Comparison of ENCODE assay signal across 13 mouse cellular contexts in the genomic region with DNA sequence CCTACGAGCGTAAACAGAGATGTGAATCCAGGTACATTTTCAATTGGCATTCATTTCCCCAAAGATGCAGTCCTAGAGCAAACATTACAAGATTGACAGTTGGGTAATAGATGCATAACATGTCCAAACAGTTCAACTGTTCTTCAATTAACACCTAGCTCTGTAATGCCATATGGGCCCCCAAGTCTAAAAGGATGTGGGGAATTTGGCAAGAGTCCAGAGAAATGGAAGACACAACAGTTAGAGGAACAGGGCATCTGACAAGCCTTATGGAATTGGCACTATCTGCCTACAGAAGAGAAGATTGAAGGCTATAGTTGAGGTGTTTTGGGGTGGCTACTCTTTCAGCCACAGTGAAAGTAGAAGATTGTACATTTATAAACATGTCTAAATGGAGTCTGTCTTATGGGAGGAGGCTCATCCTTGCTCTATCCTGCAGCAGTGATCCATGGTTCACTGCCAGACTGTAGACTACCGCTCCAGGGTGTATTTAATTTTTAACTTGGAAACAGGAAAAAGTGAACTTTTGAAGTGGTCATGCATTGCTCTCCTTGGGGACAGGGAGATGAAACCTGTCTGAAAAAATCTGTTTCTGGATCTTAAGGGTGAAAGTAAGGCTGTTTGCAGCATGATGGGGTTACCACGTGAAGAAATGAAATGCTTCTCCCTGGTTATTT.
"Had no signal": no experiment of that assay in that cellular context is flagged by ENCODE, and none has a peak within 500 bp of the region (broad histone marks: within the 10 kb centered on the region; RNA-seq: fewer than 3 reads in every experiment).

No protein-coding gene starts in this region.

- H3K27ac ChIP-seq: kidney, postnatal 0 days; limb, embryonic 15.5 days; liver, embryonic 14.5 days; midbrain, embryonic 12.5 days; neural tube, embryonic 13.5 days; stomach, postnatal 0 days had no signal

- H3K27me3 ChIP-seq: limb, embryonic 15.5 days; midbrain, embryonic 12.5 days had no signal

- H3K36me3 ChIP-seq: limb, embryonic 15.5 days; midbrain, embryonic 12.5 days; neural tube, embryonic 13.5 days had no signal

- H3K9me3 ChIP-seq: limb, embryonic 15.5 days; midbrain, embryonic 12.5 days; neural tube, embryonic 13.5 days had no signal

- H3K4me3 ChIP-seq: limb, embryonic 15.5 days; midbrain, embryonic 12.5 days; neural tube, embryonic 13.5 days had no signal

- H3K9ac ChIP-seq: limb, embryonic 15.5 days; liver, embryonic 14.5 days; midbrain, embryonic 12.5 days; neural tube, embryonic 13.5 days had no signal

- ATAC-seq: intestine, embryonic 16.5 days; midbrain, embryonic 16.5 days had no signal

- H3K4me2 ChIP-seq: limb, embryonic 15.5 days; midbrain, embryonic 12.5 days; neural tube, embryonic 13.5 days had no signal

- DNase-seq: layer of hippocampus, adult 9-11 months; layer of hippocampus, postnatal 36 days; lung, adult 18-20 months; right cerebral cortex, postnatal 25 days; thymus, postnatal 4 days had no signal

- H3K4me1 ChIP-seq: limb, embryonic 15.5 days; midbrain, embryonic 12.5 days had no signal
